Mouse (Mus musculus) central nervous system, embryonic 11.5 days (tissue): Measurements from ENCODE around the gene Olfr286. TPM values are rescaled to one million over a fixed set of nuclear protein-coding genes. Genes with fewer than 3 reads are reported as not detected.

Experiments used
- polyA plus RNA-seq: library from polyadenylated mRNA; depleted of rRNA; stranded (reverse); fragments of >200 nt; gene quantifications from 2 replicates; pipeline ENCODE4 v1.2.3, GENCODE M21; 2012; rRNA removed

Gene Olfr286
- not detected in 2 replicates for polyA plus RNA-seq

DNA sequence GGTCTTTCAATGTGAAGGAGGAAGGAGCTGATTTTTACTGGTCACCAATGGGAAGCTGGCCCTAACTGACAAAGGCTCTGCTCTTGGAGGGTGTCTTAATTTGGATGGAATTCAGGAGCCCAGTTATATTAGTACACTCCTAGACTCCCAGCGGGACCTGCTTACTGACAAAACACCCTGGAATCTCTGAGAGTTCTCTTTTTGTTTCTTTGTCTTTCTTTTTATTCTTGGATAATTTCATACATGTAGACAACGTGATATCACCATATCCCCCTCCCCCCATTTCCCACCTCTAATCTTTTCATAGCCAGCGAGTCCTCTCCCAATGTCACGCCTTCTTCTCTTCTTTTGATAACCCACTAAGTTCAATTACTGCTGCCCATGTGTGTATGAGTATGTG, at the start of gene Olfr286:
Gene Olfr286 (minus strand): TSS at position 101 of the 400 bp plus-strand sequence.

GRCm38 (mm10) chr15:98257193-98257592, 22.9 kb upstream of the Olfr286 start, which contains the start of gene H1fnt:
Gene H1fnt (minus strand): TSS chr15:98257293.

DNA sequence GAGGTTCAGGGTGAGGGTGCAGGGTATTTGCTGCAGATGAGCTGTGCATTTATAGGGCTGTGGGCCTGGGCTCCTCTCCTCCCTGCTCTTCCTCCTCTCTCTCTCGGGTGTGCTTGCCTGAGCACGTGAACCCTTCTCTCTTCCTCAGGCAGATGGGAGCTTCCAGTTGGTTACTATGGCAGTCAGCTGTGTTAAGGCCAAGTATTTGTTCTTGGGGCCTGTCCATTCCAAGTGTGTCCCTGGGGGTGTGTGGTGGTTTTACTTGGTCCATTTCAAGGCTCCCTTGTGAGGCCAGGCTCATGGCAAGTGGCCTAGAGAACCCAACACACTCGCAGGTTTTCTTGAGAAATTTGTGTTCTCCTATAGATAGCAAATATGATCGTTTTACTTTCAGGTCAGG, 13.4 kb downstream of the Olfr286 start, which contains the start of the genes Gm44579 and Olfr287:
Gene Gm44579 (minus strand): TSS at position 101 of the 400 bp plus-strand sequence.
Gene Olfr287 (minus strand): TSS at position 180 of the 400 bp plus-strand sequence.

DNA sequence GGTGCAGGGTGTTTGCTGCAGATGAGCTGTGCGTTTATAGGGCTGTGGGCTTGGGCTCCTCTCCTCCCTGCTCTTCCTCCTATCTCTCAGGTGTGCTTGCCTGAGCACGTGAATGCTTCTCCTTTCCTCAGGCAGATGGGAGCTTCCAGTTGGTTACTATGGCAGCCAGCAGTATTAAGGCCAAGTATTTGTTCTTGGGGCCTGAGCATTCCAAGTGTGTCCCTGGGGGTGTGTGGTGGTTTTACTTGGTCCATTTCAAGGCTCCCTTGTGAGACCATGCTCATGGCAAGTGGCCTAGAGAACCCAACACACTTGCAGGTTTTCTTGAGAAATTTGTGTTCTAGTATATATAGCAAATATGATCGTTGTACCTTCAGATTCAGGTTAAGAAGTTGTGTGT, 38.8 kb downstream of the Olfr286 start, which contains the start of gene Olfr288:
Gene Olfr288 (minus strand): TSS at position 101 of the 400 bp plus-strand sequence.

Other genes starting within 250 kb of the Olfr286 start
- gene Col2a1, start 229.8 kb downstream of the Olfr286 start, polyA plus RNA-seq: 220 and 226 TPM in 2 replicates
- 54.5 and 71.3 TPM in 2 replicates for gene Pfkm, start 141.9 kb downstream of the Olfr286 start, polyA plus RNA-seq
- 29.6 and 35.2 TPM in 2 replicates for gene Senp1, start 140.7 kb downstream of the Olfr286 start, polyA plus RNA-seq
- 23.4 and 36.6 TPM in 2 replicates for gene Asb8, start 68.8 kb downstream of the Olfr286 start, polyA plus RNA-seq
- 5.2 and 8.0 TPM in 2 replicates for gene Ccdc184, start 67.3 kb downstream of the Olfr286 start, polyA plus RNA-seq
- not detected in 2 replicates for gene Olfr288, start 38.9 kb downstream of the Olfr286 start, polyA plus RNA-seq
- gene Gm44579, start 13.5 kb downstream of the Olfr286 start, polyA plus RNA-seq: not detected in 2 replicates
- gene Olfr287, start 13.4 kb downstream of the Olfr286 start, polyA plus RNA-seq: not detected in 2 replicates
- not detected in 2 replicates for gene H1fnt, start 22.8 kb upstream of the Olfr286 start, polyA plus RNA-seq
- 2.4 TPM in 2 replicates for gene Zfp641, start 61.7 kb upstream of the Olfr286 start, polyA plus RNA-seq
- gene Olfr285, start 82.9 kb upstream of the Olfr286 start, polyA plus RNA-seq: not detected in 2 replicates
- not detected in 2 replicates for gene Olfr284, start 106.5 kb upstream of the Olfr286 start, polyA plus RNA-seq
- not detected in 2 replicates for gene Olfr283, start 146.5 kb upstream of the Olfr286 start, polyA plus RNA-seq
- gene Olfr282, start 196.8 kb upstream of the Olfr286 start, polyA plus RNA-seq: not detected in 2 replicates
- not detected in 2 replicates for gene Olfr281, start 218.1 kb upstream of the Olfr286 start, polyA plus RNA-seq
- not detected in 2 replicates for gene OR5BS1P, start 235.4 kb upstream of the Olfr286 start, polyA plus RNA-seq
- not detected in 2 replicates for gene Lalba, start 248.3 kb upstream of the Olfr286 start, polyA plus RNA-seq